Mouse (Mus musculus) liver, postnatal 0 days (tissue): ENCODE measurements around the gene Ttll11.

Experiments
- CTCF ChIP-seq: sonication (generic); IDR thresholded peaks from 2 replicates; pipeline ENCODE4 v1.5.1; 2016; ENCODE audit warnings: antibody characterized with exemption, low read depth
- EP300 ChIP-seq: IDR thresholded peaks from 2 replicates; pipeline ENCODE4 v1.6.1; 2016; ENCODE audit warnings: antibody characterized with exemption, low read depth, mild to moderate bottlenecking

DNA sequence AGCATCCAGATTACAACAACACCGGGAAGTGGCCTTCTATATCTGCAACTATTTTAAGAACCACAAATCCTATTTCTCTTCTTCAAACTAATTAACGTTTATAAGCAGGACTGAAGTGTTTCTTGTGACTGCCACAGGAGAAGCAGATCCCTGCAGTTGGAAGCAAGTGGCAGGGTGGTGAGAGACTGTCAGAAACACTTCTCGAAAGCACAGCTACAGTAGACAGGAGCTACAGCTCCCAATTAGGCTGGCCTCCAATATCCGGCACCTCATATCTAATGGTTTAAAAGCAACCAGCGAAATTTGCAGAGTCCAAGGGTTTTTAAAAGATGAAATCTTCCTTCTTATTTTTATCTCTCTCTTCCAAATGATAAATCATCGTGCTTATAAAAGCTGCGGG, 104.1 kb downstream of the Ttll11 start:
- TF ChIP-seq CTCF (no peak), EP300 (no peak)
